Mouse (Mus musculus) forebrain, embryonic 15.5 days (tissue): ENCODE results near the gene Zfp184. TPM values are rescaled to one million over a fixed set of nuclear protein-coding genes. Genes with fewer than 3 reads are reported as not detected.

Experiments
- ATAC-seq: fragments of 200-750 bp; cut with Nextera tagmentation; replicated peaks from 2 replicates; pipeline ENCODE4 v1.8.0; 2017; ENCODE audit warnings: mild to moderate bottlenecking, moderate TSS enrichment, moderate library complexity
- H3K27ac ChIP-seq: fragments of 300-500 bp; sonication (generic); replicated peaks from 2 replicates; pipeline ENCODE4 v1.5.1; 2015; ENCODE audit warnings: mild to moderate bottlenecking, inconsistent platforms
- H3K27me3 ChIP-seq: fragments of 300-500 bp; sonication (generic); 2 replicates; pipeline ENCODE4 v1.6.1; 2015; ENCODE audit warnings: inconsistent platforms
- H3K36me3 ChIP-seq: fragments of 300-500 bp; sonication (generic); 2 replicates; pipeline ENCODE4 v1.6.1; 2015; ENCODE audit warnings: mild to moderate bottlenecking, inconsistent platforms
- H3K4me1 ChIP-seq: fragments of 300-500 bp; sonication (generic); 2 replicates; pipeline ENCODE4 v1.6.1; 2015; ENCODE audit warnings: inconsistent platforms
- H3K4me2 ChIP-seq: fragments of 300-500 bp; sonication (generic); replicated peaks from 2 replicates; pipeline ENCODE4 v1.6.1; 2015; ENCODE audit warnings: mild to moderate bottlenecking, inconsistent platforms
- H3K4me3 ChIP-seq: fragments of 300-500 bp; sonication (generic); 2 replicates; pipeline ENCODE4 v1.5.1; 2015; ENCODE audit warnings: mild to moderate bottlenecking, inconsistent platforms
- H3K9ac ChIP-seq: fragments of 300-500 bp; sonication (generic); replicated peaks from 2 replicates; pipeline ENCODE4 v1.6.1; 2015; ENCODE audit warnings: mild to moderate bottlenecking, inconsistent platforms
- H3K9me3 ChIP-seq: fragments of 300-500 bp; sonication (generic); 2 replicates; pipeline ENCODE4 v1.6.1; 2016; ENCODE audit warnings: inconsistent platforms
- WGBS: fragments of 180-500 bp; shearing (Covaris S2); methylation state at CpG from one replicate; pipeline ENCODE4 v1.1.7; 2015; ENCODE audit warnings: mixed read lengths; 5-methylcytosine and 5-hydroxymethylcytosine counted together
- polyA plus RNA-seq: library from polyadenylated mRNA; unstranded; fragments of >200 nt; fragmentation: Nextera tagmentation; extraction: Ambion mirVana; gene quantifications from 2 replicates; pipeline ENCODE4 v1.2.1, GENCODE M21; 2015

Zfp184 gene
- polyA plus RNA-seq, 1 experiment from 2014 or later, result 24.7 TPM

- H3K4me2 ChIP-seq, result no peak overlapping the region
- H3K27me3 ChIP-seq, result peaks cover 49% of the 10 kb centered on the region
- 13% methylated on average over 8 of the region's 8 CpGs for WGBS
- no peak overlapping the region for H3K9ac ChIP-seq
- peaks cover 9% of the 10 kb centered on the region; the same call in 1 of the 2 replicates for H3K4me1 ChIP-seq
- H3K27ac ChIP-seq, result no peak overlapping the region
- no peak for ATAC-seq
- H3K4me3 ChIP-seq, result no peak overlapping the region
- no peaks in the 10 kb centered on the region for H3K36me3 ChIP-seq
- H3K9me3 ChIP-seq, result no peaks in the 10 kb centered on the region
These were observed 31.0 kb upstream of the Zfp184 start for GRCm38 (mm10) chr13:21913854-21914253.

- ATAC-seq, result no peak
- Histone ChIP-seq H3K4me3 (no peak overlapping the region), H3K4me1 (peaks cover 11% of the 10 kb centered on the region; the same call in 1 of the 2 replicates), H3K27me3 (peaks cover 55% of the 10 kb centered on the region), H3K9me3 (no peaks in the 10 kb centered on the region), H3K4me2 (no peak overlapping the region), H3K36me3 (no peaks in the 10 kb centered on the region), H3K27ac (no peak overlapping the region), H3K9ac (no peak overlapping the region)
- WGBS, result 5% methylated on average over 14 of the region's 14 CpGs
These were observed 30.3 kb upstream of the Zfp184 start for GRCm38 (mm10) chr13:21914599-21914998.

GRCm38 (mm10) chr13:21915487-21915886 is 29.4 kb upstream of the Zfp184 start:
- Histone ChIP-seq H3K4me3 (no peak overlapping the region), H3K9ac (no peak overlapping the region), H3K36me3 (no peaks in the 10 kb centered on the region), H3K9me3 (no peaks in the 10 kb centered on the region), H3K27me3 (peaks cover 59% of the 10 kb centered on the region), H3K27ac (no peak overlapping the region), H3K4me2 (no peak overlapping the region), H3K4me1 (peaks cover 11% of the 10 kb centered on the region; the same call in 1 of the 2 replicates)
- WGBS, result 56% methylated on average over 5 of the region's 5 CpGs
- no peak for ATAC-seq

GRCm38 (mm10) chr13:21916056-21916455 is 28.8 kb upstream of the Zfp184 start:
- Histone ChIP-seq H3K36me3 (no peaks in the 10 kb centered on the region), H3K27ac (no peak overlapping the region), H3K27me3 (peaks cover 60% of the 10 kb centered on the region), H3K4me2 (no peak overlapping the region), H3K9me3 (no peaks in the 10 kb centered on the region), H3K4me3 (no peak overlapping the region), H3K4me1 (peaks cover 11% of the 10 kb centered on the region; the same call in 1 of the 2 replicates), H3K9ac (no peak overlapping the region)
- no peak for ATAC-seq
- WGBS, result 35% methylated on average over 6 of the region's 6 CpGs

DNA sequence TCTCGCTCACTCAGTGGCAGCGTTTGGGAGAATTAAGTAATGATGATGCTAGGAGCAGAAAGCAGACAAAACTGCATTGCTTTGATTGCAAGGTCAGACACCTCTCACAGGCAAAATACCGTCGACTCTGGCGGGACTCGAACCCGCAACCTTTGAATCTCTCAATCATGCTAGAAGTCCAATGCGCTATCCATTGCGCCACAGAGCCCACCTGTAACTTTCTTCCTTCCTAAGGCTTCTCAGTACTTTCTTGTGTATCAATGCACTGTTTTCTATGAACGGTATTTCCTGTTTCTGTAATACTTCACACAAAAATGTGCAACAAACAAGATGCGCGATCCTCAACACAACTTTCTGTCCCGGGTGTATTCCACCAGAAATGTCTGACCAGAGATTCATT is 27.9 kb upstream of the Zfp184 start:
- no peaks in the 10 kb centered on the region for H3K36me3 ChIP-seq
- H3K27ac ChIP-seq, result no peak overlapping the region
- H3K4me2 ChIP-seq, result no peak overlapping the region
- H3K4me1 ChIP-seq, result peaks cover 11% of the 10 kb centered on the region; the same call in 1 of the 2 replicates
- no peak for ATAC-seq
- no peaks in the 10 kb centered on the region for H3K9me3 ChIP-seq
- 5% methylated on average over 13 of the region's 13 CpGs for WGBS
- H3K9ac ChIP-seq, result no peak overlapping the region
- no peak overlapping the region for H3K4me3 ChIP-seq
- H3K27me3 ChIP-seq, result peaks cover 59% of the 10 kb centered on the region

GRCm38 (mm10) chr13:21917480-21917879 is 27.4 kb upstream of the Zfp184 start:
- peaks cover 11% of the 10 kb centered on the region; the same call in 1 of the 2 replicates for H3K4me1 ChIP-seq
- H3K27me3 ChIP-seq, result peaks cover 59% of the 10 kb centered on the region
- peak overlapping the region; percentile 54; the same call in 1 of the 2 replicates for H3K4me2 ChIP-seq
- no peaks in the 10 kb centered on the region for H3K36me3 ChIP-seq
- under 1% methylated on average over 11 of the region's 11 CpGs for WGBS
- H3K9me3 ChIP-seq, result no peaks in the 10 kb centered on the region
- no peak overlapping the region for H3K27ac ChIP-seq
- no peak overlapping the region for H3K9ac ChIP-seq
- ATAC-seq, result no peak
- peak overlapping the region; percentile 36; the same call in 1 of the 2 replicates for H3K4me3 ChIP-seq

DNA sequence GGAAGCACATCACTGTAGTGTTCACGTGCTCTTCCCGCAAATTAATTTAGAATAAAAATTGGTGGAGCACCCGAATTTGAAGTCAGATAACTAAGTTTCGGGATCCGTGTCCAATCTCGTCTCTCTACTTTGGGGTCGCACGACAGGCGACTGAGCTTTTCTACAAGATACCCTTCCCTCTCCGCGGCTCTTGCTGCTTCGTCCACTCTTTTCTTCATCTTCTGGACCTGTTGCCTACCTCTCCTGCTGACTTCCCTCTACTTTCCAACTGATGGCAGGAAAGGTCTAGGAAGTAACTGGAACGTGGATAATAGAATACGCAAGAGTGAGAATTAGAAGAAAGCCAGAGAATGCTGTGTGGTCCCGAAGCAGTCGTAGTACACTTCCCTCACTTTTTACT is 26.9 kb upstream of the Zfp184 start:
- no peak for ATAC-seq
- 2% methylated on average over 16 of the region's 16 CpGs for WGBS
- Histone ChIP-seq H3K4me2 (peak overlapping the region; percentile 54), H3K27me3 (peaks cover 59% of the 10 kb centered on the region), H3K9me3 (no peaks in the 10 kb centered on the region), H3K4me1 (peaks cover 11% of the 10 kb centered on the region; the same call in 1 of the 2 replicates), H3K36me3 (no peaks in the 10 kb centered on the region), H3K9ac (no peak overlapping the region), H3K27ac (no peak overlapping the region), H3K4me3 (peak overlapping the region; percentile 36)

DNA sequence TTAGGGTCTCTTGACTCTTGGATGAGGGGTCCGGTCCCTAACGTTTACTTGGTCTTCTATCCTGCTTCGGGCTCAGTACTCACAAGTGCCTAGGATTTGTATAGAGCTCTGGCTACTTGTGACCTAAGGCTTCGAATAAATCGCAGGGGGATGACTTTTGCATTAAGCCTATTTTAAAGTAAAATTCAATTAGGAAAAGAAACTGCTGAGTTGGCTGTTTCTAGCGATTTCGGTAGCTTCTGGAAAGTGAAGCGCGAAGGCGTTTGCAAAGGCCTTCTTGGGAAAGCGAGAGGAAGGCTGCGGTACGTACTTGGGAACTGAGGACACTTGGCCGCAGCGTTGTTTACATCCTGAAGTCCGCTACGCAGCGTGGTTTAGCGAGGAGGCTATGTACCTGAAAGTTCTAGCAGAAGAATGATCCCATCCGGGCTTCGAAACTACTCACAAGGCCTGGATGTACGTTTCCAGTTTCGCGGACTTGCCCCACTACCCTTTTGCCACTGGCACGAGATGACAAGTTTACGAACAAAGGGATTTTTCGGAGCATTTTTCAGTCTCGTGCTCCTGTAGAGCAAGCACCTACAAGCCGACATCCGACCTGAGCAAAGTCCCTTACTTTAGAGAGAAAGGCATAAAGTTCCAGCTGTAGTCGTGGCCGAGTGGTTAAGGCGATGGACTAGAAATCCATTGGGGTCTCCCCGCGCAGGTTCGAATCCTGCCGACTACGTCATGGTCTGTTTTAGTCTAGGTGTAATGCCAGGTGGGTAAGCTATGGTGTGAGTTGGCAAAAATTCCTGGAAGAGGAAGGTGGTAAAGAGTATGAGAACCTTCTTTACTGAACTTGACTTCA is 26.1 kb upstream of the Zfp184 start:
- Histone ChIP-seq H3K36me3 (no peaks in the 10 kb centered on the region), H3K4me2 (peak overlapping the region; percentile 54), H3K4me3 (peak overlapping the region; percentile 36), H3K9me3 (no peaks in the 10 kb centered on the region), H3K27me3 (peaks cover 52% of the 10 kb centered on the region), H3K27ac (no peak overlapping the region), H3K4me1 (peaks cover 11% of the 10 kb centered on the region; the same call in 1 of the 2 replicates), H3K9ac (0 out of 2 replicates have a peak overlapping the region, but pooled peaks have one; percentile 6)
- WGBS, result 1% methylated on average over 38 of the region's 38 CpGs
- no peak; the same call in 1 of the 2 replicates for ATAC-seq

DNA sequence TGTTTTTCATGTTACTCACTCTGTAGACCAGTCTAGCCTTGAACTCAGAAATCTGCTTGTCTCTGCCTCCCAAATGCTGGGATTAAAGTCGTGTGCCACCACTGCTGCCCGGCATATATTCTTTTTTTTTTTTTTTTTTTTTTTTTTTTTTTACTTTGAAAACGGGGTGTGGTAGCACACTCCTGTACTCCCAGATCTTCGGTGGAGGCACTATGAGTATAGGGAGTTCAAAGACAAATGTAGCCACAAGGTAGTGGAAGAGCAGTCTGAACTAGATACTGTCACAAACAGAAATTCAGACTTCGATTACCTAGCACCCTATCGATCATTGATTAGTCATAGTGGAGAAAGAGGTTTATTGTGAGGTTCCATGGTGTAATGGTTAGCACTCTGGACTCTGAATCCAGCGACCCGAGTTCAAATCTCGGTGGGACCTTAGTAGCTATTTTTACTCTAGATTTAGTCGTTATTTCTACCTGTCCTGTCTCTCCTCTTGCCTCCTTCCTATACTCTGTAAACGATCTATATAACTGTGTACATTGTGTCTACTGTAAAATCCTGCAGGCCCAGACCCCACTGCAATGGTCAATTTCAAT is 25.0 kb upstream of the Zfp184 start:
- H3K9ac ChIP-seq, result no peak overlapping the region
- H3K27ac ChIP-seq, result no peak overlapping the region
- 5% methylated on average over 11 of the region's 11 CpGs for WGBS
- peaks cover 11% of the 10 kb centered on the region; the same call in 1 of the 2 replicates for H3K4me1 ChIP-seq
- no peaks in the 10 kb centered on the region for H3K36me3 ChIP-seq
- no peak overlapping the region for H3K4me3 ChIP-seq
- no peak overlapping the region for H3K4me2 ChIP-seq
- H3K9me3 ChIP-seq, result no peaks in the 10 kb centered on the region
- ATAC-seq, result no peak
- peaks cover 43% of the 10 kb centered on the region for H3K27me3 ChIP-seq

DNA sequence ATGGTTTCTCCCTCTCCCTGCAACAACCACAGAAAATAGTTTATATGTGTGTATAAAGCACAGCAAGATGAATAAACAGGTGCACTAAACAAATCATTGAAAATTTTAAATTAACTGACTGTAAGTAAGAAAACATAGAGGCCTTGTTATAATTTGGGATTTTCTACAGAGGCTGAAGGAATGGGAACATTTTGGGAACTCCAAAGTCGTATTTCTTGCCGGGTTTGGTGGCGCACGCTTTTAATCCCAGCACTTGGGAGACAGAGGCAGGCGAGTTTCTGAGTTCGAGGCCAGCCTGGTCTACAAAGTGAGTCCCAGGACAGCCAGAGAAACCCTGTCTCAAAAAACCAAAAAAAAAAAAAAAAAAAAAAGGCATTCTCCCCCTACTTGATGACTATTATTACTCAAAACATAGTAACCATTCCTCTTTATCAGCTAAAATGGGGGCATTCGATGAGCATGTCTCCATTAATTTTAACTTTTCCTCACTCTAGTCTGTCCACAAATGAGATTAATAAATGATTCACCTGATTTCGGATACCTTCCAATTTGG is 24.1 kb upstream of the Zfp184 start:
- WGBS, result 26% methylated on average over 8 of the region's 8 CpGs
- no peak overlapping the region for H3K4me3 ChIP-seq
- no peak overlapping the region for H3K9ac ChIP-seq
- no peak overlapping the region for H3K4me2 ChIP-seq
- no peak overlapping the region for H3K27ac ChIP-seq
- H3K27me3 ChIP-seq, result peaks cover 35% of the 10 kb centered on the region
- H3K36me3 ChIP-seq, result no peaks in the 10 kb centered on the region
- H3K4me1 ChIP-seq, result peaks cover 11% of the 10 kb centered on the region; the same call in 1 of the 2 replicates
- no peaks in the 10 kb centered on the region for H3K9me3 ChIP-seq
- ATAC-seq, result no peak

DNA sequence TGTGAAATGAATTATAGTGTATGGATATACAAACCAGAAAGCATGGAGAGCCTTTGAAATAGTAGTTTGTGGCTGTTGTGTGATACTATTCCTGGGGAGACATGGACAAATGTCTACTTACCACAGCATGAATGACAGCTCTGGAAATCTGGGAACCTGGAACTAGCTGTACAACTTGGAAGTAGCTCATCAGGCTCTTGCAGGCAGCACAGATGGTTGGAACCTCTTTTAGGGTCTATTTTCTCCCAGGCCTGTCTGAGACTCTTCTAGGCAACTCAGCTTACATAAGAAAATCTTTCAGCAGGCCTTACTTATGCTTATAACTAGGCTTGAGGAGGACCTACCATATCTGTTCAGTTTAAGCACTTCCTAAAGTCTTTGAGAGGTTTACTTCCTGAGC is 21.5 kb upstream of the Zfp184 start:
- no peaks in the 10 kb centered on the region for H3K9me3 ChIP-seq
- no peak overlapping the region for H3K4me2 ChIP-seq
- no peak for ATAC-seq
- no peak overlapping the region for H3K9ac ChIP-seq
- no peaks in the 10 kb centered on the region for H3K36me3 ChIP-seq
- H3K4me3 ChIP-seq, result no peak overlapping the region
- peaks cover 7% of the 10 kb centered on the region; the same call in 1 of the 2 replicates for H3K4me1 ChIP-seq
- no peak overlapping the region for H3K27ac ChIP-seq
- peaks cover 17% of the 10 kb centered on the region for H3K27me3 ChIP-seq

GRCm38 (mm10) chr13:21924734-21925335 is 20.1 kb upstream of the Zfp184 start:
- ATAC-seq, result no peak
- Histone ChIP-seq H3K4me1 (no peaks in the 10 kb centered on the region), H3K27ac (no peak overlapping the region), H3K4me2 (no peak overlapping the region), H3K27me3 (peaks cover 9% of the 10 kb centered on the region), H3K9me3 (no peaks in the 10 kb centered on the region), H3K9ac (no peak overlapping the region), H3K36me3 (no peaks in the 10 kb centered on the region), H3K4me3 (no peak overlapping the region)
- WGBS, result 5% methylated on average over 21 of the region's 21 CpGs
